Mouse (Mus musculus) cerebellum, postnatal 14 days (tissue): Measurements from ENCODE around the gene Olfr1469.
"Not testable (repeated sequence)": the region's sequence is repeated elsewhere in the genome, so short reads cannot be mapped to it uniquely, and the experiment has no call there.

Source experiments
- DNase-seq, 2 experiments: peaks; one replicate each; pipeline ENCODE4 v3.0.0; 2021; ENCODE audit warnings: mixed read lengths in 2 of 2

The Olfr1469 gene

GRCm38 (mm10) chr19:13407549-13407948 lies at the start of gene Olfr1469:
TSS of gene Olfr1469 (plus strand) at chr19:13407849.
- DNase-seq: no peak

- DNase-seq: no peak
Measured at GRCm38 (mm10) chr19:13361936-13362335, 45.7 kb upstream of the Olfr1469 start, which contains the start of gene Olfr1467. TSS of gene Olfr1467 (plus strand) at chr19:13362236.

- not testable (repeated sequence) for DNase-seq
Measured at GRCm38 (mm10) chr19:13443109-13443508, 35.5 kb downstream of the Olfr1469 start, which contains the start of gene Olfr1471. TSS of gene Olfr1471 (plus strand) at chr19:13443409.

GRCm38 (mm10) chr19:13455986-13456385 lies 48.3 kb downstream of the Olfr1469 start, which contains the start of gene Olfr1472:
TSS of gene Olfr1472 (minus strand) at chr19:13456086.
- no peak for DNase-seq
